Mouse (Mus musculus) CH12.LX (cell line): ENCODE results near the gene Mterf4. TPM values are rescaled to one million over a fixed set of nuclear protein-coding genes. Genes with fewer than 3 reads are reported as not detected.

ENCODE experiments used
- DNase-seq: peaks from one replicate; pipeline ENCODE4 v3.0.0-alpha.2; 2013; ENCODE audit errors: extremely low read depth
- H3K27ac ChIP-seq: 2 replicates; pipeline ENCODE4 v1.5.1; 2012; ENCODE audit warnings: low read depth, mild to moderate bottlenecking, control low read depth, moderate library complexity; ENCODE audit not compliant: insufficient read depth
- H3K27me3 ChIP-seq: replicated peaks from 2 replicates; pipeline ENCODE3; 2012; ENCODE audit warnings: inconsistent platforms
- H3K36me3 ChIP-seq, 2 experiments: replicated peaks in 1 of 2; 2 replicates each; pipeline versions ENCODE3 to v1.6.1; 2012; ENCODE audit warnings: inconsistent platforms in 1 of 2, low read length in 1 of 2, mild to moderate bottlenecking in 1 of 2, mixed read lengths in 1 of 2, moderate library complexity in 1 of 2; ENCODE audit not compliant: control insufficient read depth in 1 of 2, insufficient read depth in 1 of 2
- H3K4me1 ChIP-seq, 2 experiments: 2 replicates each; pipeline ENCODE4 v1.6.1; 2012; ENCODE audit warnings: inconsistent platforms in 1 of 2, moderate library complexity in 1 of 2; ENCODE audit not compliant: insufficient read depth in 2 of 2, control insufficient read depth in 1 of 2
- H3K4me2 ChIP-seq: 2 replicates; pipeline ENCODE4 v1.6.1; 2012; ENCODE audit warnings: low read depth, mild to moderate bottlenecking, control low read depth; ENCODE audit not compliant: poor library complexity, insufficient read depth, severe bottlenecking
- H3K4me3 ChIP-seq, 3 experiments: fragments of 150-350 bp in 1 of 3; sonication (generic) in 1 of 3; replicated peaks in 1 of 3; 2 replicates each; pipeline versions ENCODE3 to v1.5.1; 2011 to 2012; ENCODE audit warnings: low read depth in 2 of 3, low read length in 2 of 3, mild to moderate bottlenecking in 2 of 3, moderate library complexity in 2 of 3, control low read depth in 1 of 3, improper control_type of control experiment in 1 of 3, inconsistent platforms in 1 of 3, mixed read lengths in 1 of 3; ENCODE audit not compliant: poor library complexity in 1 of 3
- H3K79me2 ChIP-seq: replicated peaks from 2 replicates; pipeline ENCODE4 v1.6.1; 2012; ENCODE audit warnings: mild to moderate bottlenecking, moderate library complexity; ENCODE audit not compliant: control insufficient read depth, poor library complexity, insufficient read depth, severe bottlenecking; ENCODE audit errors: extremely low read depth
- H3K9ac ChIP-seq: 2 replicates; pipeline ENCODE4 v1.6.1; 2012; ENCODE audit warnings: low read depth, mild to moderate bottlenecking, control low read depth, moderate library complexity; ENCODE audit not compliant: insufficient read depth
- H3K9me3 ChIP-seq: replicated peaks from 2 replicates; pipeline ENCODE3; 2012; ENCODE audit warnings: low read length, inconsistent platforms, mixed read lengths
- BHLHE40 ChIP-seq: IDR thresholded peaks from 2 replicates; pipeline ENCODE4 v1.6.1; 2011; ENCODE audit warnings: mild to moderate bottlenecking, low read depth, low read length, improper control_type of control experiment
- CHD1 ChIP-seq: IDR thresholded peaks from 2 replicates; pipeline ENCODE4 v1.6.1; 2012; ENCODE audit warnings: low read depth, low read length, improper control_type of control experiment, inconsistent platforms
- CHD2 ChIP-seq: IDR thresholded peaks from 2 replicates; pipeline ENCODE4 v1.6.1; 2011; ENCODE audit warnings: low read length, improper control_type of control experiment
- CTCF ChIP-seq, 2 experiments: IDR thresholded peaks in 1 of 2; conservative IDR thresholded peaks in 1 of 2; 2 replicates each; pipeline ENCODE4 v1.5.1; 2011 to 2012; ENCODE audit warnings: low read depth in 2 of 2, low read length in 2 of 2, improper control_type of control experiment in 1 of 2, inconsistent platforms in 1 of 2, mild to moderate bottlenecking in 1 of 2, moderate library complexity in 1 of 2
- E2F4 ChIP-seq: IDR thresholded peaks from 2 replicates; pipeline ENCODE4 v1.6.1; 2011; ENCODE audit warnings: low read depth, low read length, improper control_type of control experiment; ENCODE audit not compliant: insufficient replicate concordance
- EP300 ChIP-seq: IDR thresholded peaks from 2 replicates; pipeline ENCODE4 v1.6.1; 2011; ENCODE audit warnings: low read length, improper control_type of control experiment
- GABPA ChIP-seq: IDR thresholded peaks from 2 replicates; pipeline ENCODE4 v1.6.1; 2012; ENCODE audit warnings: low read depth, low read length, improper control_type of control experiment, inconsistent platforms; ENCODE audit not compliant: insufficient replicate concordance
- JUND ChIP-seq: conservative IDR thresholded peaks from 2 replicates; pipeline ENCODE4 v1.6.1; 2011; ENCODE audit warnings: low read depth, low read length, improper control_type of control experiment
- MEF2A ChIP-seq: IDR thresholded peaks from 2 replicates; pipeline ENCODE4 v1.6.1; 2014; ENCODE audit warnings: low read depth, mild to moderate bottlenecking, inconsistent platforms, low read length, improper control_type of control experiment, borderline replicate concordance
- MYC ChIP-seq: IDR thresholded peaks from 2 replicates; pipeline ENCODE4 v1.6.1; 2011; ENCODE audit warnings: low read depth, mild to moderate bottlenecking, improper control_type of control experiment, low read length
- NELFE ChIP-seq: IDR thresholded peaks from 2 replicates; pipeline ENCODE4 v1.6.1; 2011; ENCODE audit warnings: low read depth, low read length, improper control_type of control experiment
- NRF1 ChIP-seq: IDR thresholded peaks from 2 replicates; pipeline ENCODE4 v1.6.1; 2014; ENCODE audit warnings: low read depth, mild to moderate bottlenecking, inconsistent platforms, low read length, improper control_type of control experiment, moderate library complexity
- PAX5 ChIP-seq: IDR thresholded peaks from 2 replicates; pipeline ENCODE4 v1.6.1; 2012; ENCODE audit warnings: low read length, inconsistent platforms, mixed read lengths
- POLR2A ChIP-seq: IDR thresholded peaks from 2 replicates; pipeline ENCODE4 v1.6.1; 2011; ENCODE audit warnings: low read depth, mild to moderate bottlenecking, improper control_type of control experiment, low read length
- RAD21 ChIP-seq: IDR thresholded peaks from 2 replicates; pipeline ENCODE4 v1.6.1; 2011; ENCODE audit warnings: low read depth, mild to moderate bottlenecking, low read length, improper control_type of control experiment, moderate library complexity
- RCOR1 ChIP-seq: conservative IDR thresholded peaks from 2 replicates; pipeline ENCODE4 v1.6.1; 2012; ENCODE audit warnings: low read depth, mild to moderate bottlenecking, inconsistent platforms, low read length, improper control_type of control experiment
- SMC3 ChIP-seq: IDR thresholded peaks from 2 replicates; pipeline ENCODE4 v1.6.1; 2011; ENCODE audit warnings: low read depth, low read length, improper control_type of control experiment
- TBP ChIP-seq: conservative IDR thresholded peaks from 2 replicates; pipeline ENCODE4 v1.6.1; 2011; ENCODE audit warnings: low read depth, low read length, improper control_type of control experiment
- UBTF ChIP-seq: IDR thresholded peaks from 2 replicates; pipeline ENCODE4 v1.6.1; 2012; ENCODE audit warnings: low read depth, mild to moderate bottlenecking, inconsistent platforms, low read length, improper control_type of control experiment, moderate library complexity
- USF1 ChIP-seq: IDR thresholded peaks from 2 replicates; pipeline ENCODE4 v1.6.1; 2014; ENCODE audit warnings: low read depth, mild to moderate bottlenecking, inconsistent platforms, low read length, improper control_type of control experiment
- USF2 ChIP-seq: conservative IDR thresholded peaks from 2 replicates; pipeline ENCODE4 v1.6.1; 2011; ENCODE audit warnings: low read depth, low read length, improper control_type of control experiment
- ZC3H11A ChIP-seq: IDR thresholded peaks from 2 replicates; pipeline ENCODE4 v1.6.1; 2012; ENCODE audit warnings: low read depth, mild to moderate bottlenecking, inconsistent platforms, low read length, improper control_type of control experiment
- ZKSCAN1 ChIP-seq: IDR thresholded peaks from 2 replicates; pipeline ENCODE4 v1.6.1; 2012; ENCODE audit warnings: low read depth, inconsistent platforms, low read length, improper control_type of control experiment, borderline replicate concordance
- ZMIZ1 ChIP-seq: IDR thresholded peaks from 2 replicates; pipeline ENCODE4 v1.6.1; 2012; ENCODE audit warnings: low read depth, mild to moderate bottlenecking, inconsistent platforms, low read length, improper control_type of control experiment
- dilution Hi-C: fragments of 300-500 bp; cut with MboI; formaldehyde crosslinking; loops from 2 replicates; pipeline ENCODE4 v1.14.3; 2020; ENCODE audit warnings: low sequenced_read_pairs; ENCODE audit not compliant: extremely low pct_unique_long_range_greater_than_20kb, extremely low pct_ligation_motif_present
- in situ Hi-C: fragments of 300-500 bp; cut with MboI; formaldehyde crosslinking; loops from 3 replicates; pipeline ENCODE4 v1.14.3; 2019; ENCODE audit warnings: low sequenced_read_pairs, low pct_ligation_motif_present, low pct_unique_long_range_greater_than_20kb, mixed read lengths
- polyA plus RNA-seq: library from polyadenylated mRNA; unstranded; fragments of >175 nt; gene quantifications from 2 replicates; pipeline ENCODE4 v1.2.1, GENCODE M21; 2012; ENCODE audit warnings: low read depth; ENCODE audit not compliant: insufficient read length
- total RNA-seq, 2 experiments: library from RNA; depleted of rRNA; stranded (reverse); fragments of 300-350 nt in 1 of 2; fragments of >200 nt in 1 of 2; gene quantifications; 2 replicates each; pipeline ENCODE4 v1.2.3; 2012 to 2014

The Mterf4 gene
- total and polyA plus RNA-seq, 3 experiments = 25.6 to 40.0 (median 26.6) TPM

DNA sequence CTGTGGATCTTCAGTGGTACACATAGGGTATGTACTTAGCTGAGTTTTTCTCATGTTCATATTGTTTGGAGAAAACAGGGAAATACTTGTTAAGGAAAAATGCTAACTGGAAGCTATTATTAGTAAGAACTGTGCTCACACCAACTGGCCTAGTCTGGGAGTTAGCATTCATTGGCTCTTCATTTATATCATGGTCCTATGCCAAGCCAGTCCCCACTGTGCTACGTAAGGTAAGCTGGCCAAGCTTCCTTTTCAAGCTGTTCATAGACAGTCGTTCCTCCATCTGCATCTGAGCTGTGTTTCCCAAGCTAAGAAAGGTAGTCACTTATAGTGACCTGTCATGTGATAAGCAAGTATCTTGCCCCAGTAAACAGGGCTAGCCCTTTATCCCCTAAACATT, 47.0 kb upstream of the Mterf4 start:
- no peak overlapping the region for H3K27ac ChIP-seq
- no peaks in the 10 kb centered on the region for H3K4me1 ChIP-seq
- no peak for DNase-seq
- TF ChIP-seq PAX5 (no peak), NRF1 (no peak), USF1 (no peak), POLR2A (no peak), CHD1 (no peak), GABPA (no peak), NELFE (no peak), SMC3 (no peak), TBP (no peak), MYC (no peak), CHD2 (no peak), BHLHE40 (no peak), RAD21 (no peak), JUND (no peak), RCOR1 (no peak)
- in situ Hi-C loops = no loop called here
- no peak overlapping the region for H3K4me2 ChIP-seq
- H3K79me2 ChIP-seq = no peaks in the 10 kb centered on the region
- no peak overlapping the region for H3K4me3 ChIP-seq
- dilution Hi-C loops = no loop called here
- peaks cover 67 to 95% of the 10 kb centered on the region in 2 experiments for H3K36me3 ChIP-seq
- no peaks in the 10 kb centered on the region for H3K9me3 ChIP-seq
- no peak overlapping the region for H3K9ac ChIP-seq
- no peaks in the 10 kb centered on the region for H3K27me3 ChIP-seq

DNA sequence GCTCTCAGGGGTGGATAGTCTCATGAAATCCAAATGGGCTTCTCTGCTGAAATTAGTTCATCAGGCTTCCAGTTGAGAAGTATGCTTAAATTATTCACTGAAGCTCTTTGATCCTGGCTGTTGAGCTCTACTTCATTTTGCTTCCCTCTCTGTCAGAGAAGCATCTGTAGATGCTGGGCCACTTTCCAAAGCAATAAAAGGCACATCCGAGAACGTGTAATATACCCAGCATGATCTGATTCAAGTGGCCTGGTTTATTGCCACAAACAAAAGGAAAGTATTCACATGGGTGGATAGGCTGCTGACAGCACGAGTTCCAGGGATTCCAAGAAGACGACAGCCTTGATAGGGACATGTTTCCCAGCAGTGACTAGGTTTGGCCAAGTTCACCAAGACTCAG, 44.0 kb upstream of the Mterf4 start:
- TF ChIP-seq USF2 = no peak
- no peak for TF ChIP-seq CHD1
- no peak for TF ChIP-seq ZMIZ1
- no peak for TF ChIP-seq EP300
- TF ChIP-seq ZKSCAN1 = no peak
- no peak for TF ChIP-seq UBTF
- TF ChIP-seq MEF2A = no peak
- TF ChIP-seq CTCF (conservative IDR thresholded peaks at IDR 0.05 in 1 of 2, IDR thresholded peaks at IDR 0.05 in 1 of 2; ENCODE audit: low read depth in 2 of 2, low read length in 2 of 2) = no peak
- no peak for TF ChIP-seq ZC3H11A
- TF ChIP-seq SMC3 = no peak
- TF ChIP-seq E2F4 = no peak
- TF ChIP-seq TBP = no peak
- TF ChIP-seq, all 38 proteins: peak for 0
- H3K9me3 ChIP-seq = no peaks in the 10 kb centered on the region
- peaks cover 3 to 11% of the 10 kb centered on the region in 2 experiments; a peak in 3 of 4 replicates for H3K4me1 ChIP-seq
- dilution Hi-C loops (no loop called here), in situ Hi-C loops (no loop called here)
- no peak overlapping the region for H3K4me2 ChIP-seq
- peaks cover 12% of the 10 kb centered on the region for H3K79me2 ChIP-seq
- H3K9ac ChIP-seq = no peak overlapping the region
- no peak overlapping the region for H3K4me3 ChIP-seq
- DNase-seq = no peak
- H3K27ac ChIP-seq = no peak overlapping the region
- H3K36me3 ChIP-seq = peaks cover 65 to 92% of the 10 kb centered on the region in 2 experiments
- no peaks in the 10 kb centered on the region for H3K27me3 ChIP-seq
